Mouse (Mus musculus) heart, adult 2 months (tissue): ENCODE data around the gene Zcwpw1. TPM values are rescaled to one million over a fixed set of nuclear protein-coding genes. Genes with fewer than 3 reads are reported as not detected.

Experiments used
- DNase-seq, 2 experiments: peaks; one replicate each; pipeline ENCODE4 v3.0.0; 2021
- H3K27ac ChIP-seq: fragments of 200-600 bp; 2 replicates; pipeline ENCODE4 v1.8.1; 2022
- H3K27me3 ChIP-seq: fragments of 200-500 bp; 2 replicates; pipeline ENCODE4 v1.6.1; 2012; ENCODE audit warnings: mild to moderate bottlenecking, low read length, inconsistent platforms, mixed read lengths; ENCODE audit not compliant: control insufficient read depth, insufficient read depth
- H3K36me3 ChIP-seq: fragments of 200-500 bp; 2 replicates; pipeline ENCODE4 v1.6.1; 2012; ENCODE audit warnings: low read length, inconsistent platforms; ENCODE audit not compliant: control insufficient read depth, insufficient read depth
- H3K4me1 ChIP-seq: fragments of 200-500 bp; 2 replicates; pipeline ENCODE4 v1.6.1; 2011; ENCODE audit warnings: low read length; ENCODE audit not compliant: control insufficient read depth, insufficient read depth
- H3K4me3 ChIP-seq: fragments of 200-600 bp; 2 replicates; pipeline ENCODE4 v1.8.1; 2022
- H3K79me2 ChIP-seq: fragments of 200-500 bp; replicated peaks from 2 replicates; pipeline ENCODE4 v1.6.1; 2012; ENCODE audit warnings: mild to moderate bottlenecking, inconsistent platforms, low read length, moderate library complexity, mixed read lengths; ENCODE audit not compliant: control insufficient read depth, insufficient read depth
- H3K9ac ChIP-seq: fragments of 200-500 bp; 2 replicates; pipeline ENCODE4 v1.6.1; 2012; ENCODE audit warnings: low read depth, mild to moderate bottlenecking, control low read depth, inconsistent platforms, low read length, mixed read lengths
- CTCF ChIP-seq: fragments of 200-600 bp; IDR thresholded peaks from 2 replicates; pipeline ENCODE4 v1.8.1; 2022; ENCODE audit warnings: antibody characterized with exemption, mild to moderate bottlenecking, moderate library complexity
- EP300 ChIP-seq: fragments of 200-500 bp; IDR thresholded peaks from 2 replicates; pipeline ENCODE4 v1.6.1; 2011; ENCODE audit warnings: low read depth, low read length, control low read depth; ENCODE audit not compliant: insufficient read depth
- POLR2A ChIP-seq: fragments of 200-500 bp; IDR thresholded peaks from 2 replicates; pipeline ENCODE4 v1.6.1; 2011; ENCODE audit warnings: mild to moderate bottlenecking, low read depth, low read length, control low read depth; ENCODE audit not compliant: insufficient read depth
- WGBS: fragments of 180-500 bp; shearing (Covaris S2); methylation state at CpG from one replicate; pipeline ENCODE4 v1.1.7; 2018; 5-methylcytosine and 5-hydroxymethylcytosine counted together
- intact Hi-C: fragments of 180-260 bp; cut with DNase I; formaldehyde crosslinking; loops from one replicate; pipeline ENCODE4 v1.15.1; 2025
- polyA plus RNA-seq: library from polyadenylated mRNA; depleted of rRNA; stranded (reverse); fragments of >200 nt; gene quantifications from 2 replicates; pipeline ENCODE4 v1.2.3, GENCODE M21; 2012
- total RNA-seq, 2 experiments: library from RNA; stranded (reverse); gene quantifications; 2 replicates each; pipeline ENCODE4 v1.2.3; 2021

The Zcwpw1 gene
- total and polyA plus RNA-seq, 3 experiments, result 0.39 to 0.52 (median 0.44) TPM

DNA sequence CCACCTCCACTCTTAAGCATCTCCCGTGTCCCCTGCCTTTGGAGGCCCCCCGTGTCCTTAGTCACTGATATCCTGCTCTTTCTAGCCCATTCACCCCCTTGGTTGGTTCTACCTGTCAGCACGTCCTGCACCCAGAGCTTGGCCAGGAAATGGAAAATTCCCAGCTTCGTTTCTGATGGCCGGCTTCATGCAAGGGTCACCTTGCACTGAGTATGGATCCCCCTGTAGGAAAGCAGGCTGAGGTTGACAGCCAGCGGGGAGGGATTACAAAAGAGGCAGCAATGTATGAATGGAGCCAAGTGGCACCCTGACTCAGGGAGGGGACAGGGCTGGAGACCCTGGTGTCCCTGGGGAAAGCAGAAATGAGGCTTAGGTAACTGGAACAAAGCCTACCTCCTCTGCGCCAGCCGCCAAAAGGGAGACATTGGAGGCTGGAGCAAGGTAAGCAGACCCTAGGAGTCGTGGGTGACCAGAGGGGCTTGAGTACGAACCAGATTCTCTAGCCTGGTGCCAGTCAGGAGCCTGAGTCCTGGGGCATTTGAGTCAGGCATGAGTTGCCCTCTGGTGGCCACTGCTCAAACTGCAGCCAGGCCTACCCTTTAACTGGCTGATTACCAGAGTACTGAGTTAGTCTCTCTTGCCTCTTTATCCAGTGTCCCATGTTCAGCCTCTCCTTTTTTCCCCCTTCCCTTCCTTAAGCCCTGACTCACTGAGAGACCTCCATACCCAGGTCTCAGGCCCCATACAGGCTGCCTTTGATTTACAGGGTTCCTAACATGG lies 30.5 kb upstream of the Zcwpw1 start:
- no peak overlapping the region for H3K4me3 ChIP-seq
- WGBS, result 21% methylated on average over 10 of the region's 10 CpGs
- H3K36me3 ChIP-seq, result peaks cover 11% of the 10 kb centered on the region; the same call in 1 of the 2 replicates
- peak; percentile 85 to 89 for DNase-seq
- H3K4me1 ChIP-seq, result peaks cover 13% of the 10 kb centered on the region
- 0 out of 2 replicates have a peak overlapping the region, but pooled peaks have one; percentile 23 for H3K9ac ChIP-seq
- no peaks in the 10 kb centered on the region for H3K79me2 ChIP-seq
- TF ChIP-seq EP300, result peak; percentile 90
- no peak; the same call in 1 of the 2 replicates for TF ChIP-seq CTCF
- peak overlapping the region; percentile 65 for H3K27ac ChIP-seq
- H3K27me3 ChIP-seq, result no peaks in the 10 kb centered on the region
- intact Hi-C loops, result loop anchor here (1.0 to 5.0 kb wide), 4 partner anchors 16 to 175 kb away; partner anchors contain the start of genes Agfg2 and Nyap1

DNA sequence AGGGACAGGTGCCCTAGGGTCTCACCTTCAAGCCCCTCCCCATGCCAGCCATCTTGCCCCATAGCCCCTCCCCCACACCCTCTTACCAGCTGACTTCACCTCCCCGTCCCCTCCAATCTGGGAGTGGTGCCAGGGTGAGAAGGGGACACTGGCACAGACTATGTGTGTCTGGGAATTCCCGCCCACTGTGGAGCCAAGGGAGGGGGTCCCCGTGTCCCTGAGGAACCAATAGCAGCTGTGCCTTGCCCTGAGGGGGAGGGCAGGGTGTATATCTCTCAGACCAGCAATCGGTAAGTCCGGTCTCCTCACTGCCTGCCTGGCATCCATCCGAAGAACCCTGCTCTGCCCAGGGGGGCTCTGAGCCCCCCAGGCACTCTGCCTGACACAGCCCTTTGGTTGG lies 29.7 kb upstream of the Zcwpw1 start:
- no peaks in the 10 kb centered on the region for H3K27me3 ChIP-seq
- H3K79me2 ChIP-seq, result no peaks in the 10 kb centered on the region
- peak overlapping the region; percentile 65 for H3K27ac ChIP-seq
- peaks cover 13% of the 10 kb centered on the region for H3K4me1 ChIP-seq
- WGBS, result 45% methylated on average over 6 of the region's 6 CpGs
- no peak overlapping the region for H3K9ac ChIP-seq
- H3K4me3 ChIP-seq, result no peak overlapping the region
- intact Hi-C loops, result loop anchor here (1.0 to 5.0 kb wide), 4 partner anchors 17 to 176 kb away; partner anchors contain the start of genes Agfg2 and Nyap1
- TF ChIP-seq CTCF (no peak), EP300 (no peak), POLR2A (no peak)
- peak; percentile 64 to 67 for DNase-seq
- H3K36me3 ChIP-seq, result peaks cover 6% of the 10 kb centered on the region; the same call in 1 of the 2 replicates

DNA sequence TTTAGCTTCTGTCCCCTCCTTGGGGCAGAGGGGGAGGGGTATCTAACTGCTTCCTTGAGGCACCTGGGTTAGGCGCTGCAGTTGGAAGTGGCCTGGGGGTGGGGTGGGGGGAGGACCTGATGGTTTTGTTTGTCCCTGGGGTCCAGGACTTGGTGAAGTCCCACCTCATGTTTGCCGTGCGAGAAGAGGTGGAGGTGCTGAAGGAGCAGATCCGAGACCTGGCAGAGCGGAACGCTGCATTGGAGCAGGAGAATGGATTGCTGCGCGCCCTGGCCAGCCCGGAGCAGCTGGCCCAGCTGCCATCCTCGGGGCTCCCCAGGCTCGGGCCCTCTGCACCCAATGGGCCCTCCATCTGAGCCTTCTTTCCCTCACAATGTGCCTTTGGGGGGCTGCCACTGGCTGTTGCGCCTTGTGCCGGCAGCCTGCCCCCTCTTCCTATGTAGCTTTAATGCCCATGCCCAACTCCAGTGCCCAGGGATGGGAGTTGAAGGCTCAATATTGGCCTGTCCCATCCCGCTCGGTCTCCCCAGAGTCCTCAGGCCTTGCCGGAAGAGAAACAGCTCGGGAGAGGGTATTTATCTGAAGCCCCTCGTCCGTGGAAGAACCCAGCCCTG lies 28.6 kb upstream of the Zcwpw1 start:
- Histone ChIP-seq H3K36me3 (no peaks in the 10 kb centered on the region; the same call in 1 of the 2 replicates), H3K4me1 (peaks cover 9% of the 10 kb centered on the region), H3K27ac (peak overlapping the region; percentile 12), H3K4me3 (no peak overlapping the region), H3K9ac (no peak overlapping the region), H3K27me3 (no peaks in the 10 kb centered on the region), H3K79me2 (no peaks in the 10 kb centered on the region)
- 87% methylated on average over 19 of the region's 19 CpGs for WGBS
- DNase-seq, result peak in 1 of 2 experiments; percentile 27
- TF ChIP-seq EP300 (no peak), POLR2A (no peak), CTCF (no peak)
- intact Hi-C loops, result loop anchor here (5.0 kb wide), 1 partner anchor 177 kb away; no protein-coding TSS in a partner anchor

DNA sequence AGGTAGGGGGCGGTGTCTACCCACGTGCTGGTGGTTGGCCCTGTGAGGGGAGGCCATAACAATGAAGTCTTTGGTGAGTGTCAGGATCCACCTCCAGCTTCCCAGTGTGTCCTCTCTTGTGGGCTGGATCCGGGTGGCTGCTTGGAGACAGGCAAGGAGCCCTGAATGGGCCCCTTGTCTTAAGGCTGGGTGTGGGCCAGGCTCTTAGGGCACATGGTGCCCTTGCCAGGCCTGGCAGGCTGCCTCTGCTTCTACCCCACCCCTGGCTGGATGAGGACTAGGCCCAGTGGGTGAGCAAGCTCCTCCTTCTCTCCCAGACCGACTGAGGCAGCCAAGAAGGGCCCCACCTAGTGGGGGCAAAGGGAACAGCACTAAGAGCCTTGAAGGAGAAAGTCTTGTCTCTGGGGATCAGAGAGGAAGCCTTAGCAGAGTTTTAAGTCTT lies 27.6 kb upstream of the Zcwpw1 start:
- TF ChIP-seq CTCF, result no peak; the same call in none of the 2 replicates
- 0 out of 2 replicates have a peak, but pooled peaks have one; percentile 26 for TF ChIP-seq EP300
- intact Hi-C loops, result loop anchor here (5.0 kb wide), 1 partner anchor 178 kb away; no protein-coding TSS in a partner anchor
- Histone ChIP-seq H3K4me1 (peaks cover 9% of the 10 kb centered on the region), H3K27ac (peak overlapping the region; percentile 58), H3K4me3 (no peak overlapping the region), H3K27me3 (no peaks in the 10 kb centered on the region), H3K36me3 (no peaks in the 10 kb centered on the region), H3K9ac (no peak overlapping the region), H3K79me2 (no peaks in the 10 kb centered on the region)
- 27% methylated on average over 4 of the region's 4 CpGs for WGBS
- peak; percentile 85 to 89 for DNase-seq

DNA sequence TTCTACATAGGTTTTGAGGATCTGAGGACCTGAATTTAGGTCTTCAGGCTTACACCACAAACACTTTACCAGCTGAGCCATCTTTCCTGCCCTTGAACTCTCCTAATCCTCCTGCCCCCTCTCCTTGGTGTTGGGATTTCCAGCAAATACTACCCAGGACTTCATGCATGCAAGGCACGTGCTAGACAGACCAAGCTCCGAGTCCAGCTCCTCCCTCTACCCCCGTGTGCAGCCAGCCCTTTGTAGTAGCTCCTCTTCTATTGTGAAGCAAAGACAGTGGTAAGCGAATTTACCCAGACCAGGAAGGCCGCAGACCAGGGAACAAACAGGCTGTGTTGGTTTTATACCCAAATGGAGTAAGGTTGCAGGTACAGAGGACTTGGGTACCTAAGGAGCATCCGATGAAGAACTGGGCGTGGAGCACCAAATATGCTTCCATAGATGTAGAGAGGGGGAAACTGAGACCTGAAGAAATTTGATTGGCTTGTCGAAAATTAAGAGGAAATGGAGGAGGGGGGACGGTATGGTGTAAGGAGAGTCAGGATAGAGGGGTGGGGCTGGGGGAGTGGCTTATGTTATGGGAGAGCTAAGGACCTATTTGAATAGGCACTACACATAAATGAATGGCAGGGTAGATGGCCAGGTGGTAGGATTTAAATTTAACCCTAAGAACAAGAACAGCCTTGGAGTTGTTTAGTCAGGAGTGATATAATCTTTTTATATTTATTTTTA lies 22.8 kb upstream of the Zcwpw1 start:
- Histone ChIP-seq H3K27ac (no peak overlapping the region), H3K4me1 (peaks cover 1% of the 10 kb centered on the region; the same call in 1 of the 2 replicates), H3K4me3 (no peak overlapping the region), H3K79me2 (no peaks in the 10 kb centered on the region), H3K9ac (no peak overlapping the region), H3K36me3 (no peaks in the 10 kb centered on the region), H3K27me3 (no peaks in the 10 kb centered on the region)
- intact Hi-C loops, result no loop called here
- no peak for DNase-seq
- no peak for TF ChIP-seq EP300
- no peak for TF ChIP-seq POLR2A
- no peak for TF ChIP-seq CTCF
- WGBS, result 58% methylated on average over 9 of the region's 9 CpGs
